Mouse (Mus musculus) gastrocnemius, postnatal 36 days (tissue): Measurements from ENCODE around the gene Folh1. TPM values are rescaled to one million over a fixed set of nuclear protein-coding genes. Genes with fewer than 3 reads are reported as not detected.
"Not testable (repeated sequence)": the region's sequence is repeated elsewhere in the genome, so short reads cannot be mapped to it uniquely, and the experiment has no call there.

Source experiments
- DNase-seq, 2 experiments: peaks; one replicate each; pipeline ENCODE4 v3.0.0; 2022
- intact Hi-C: fragments of 180-260 bp; cut with DNase I; formaldehyde crosslinking; loops from one replicate; pipeline ENCODE4 v1.15.1; 2025
- long read RNA-seq, 2 experiments: library from polyadenylated mRNA; stranded (forward); transcript quantifications; one replicate each; pipeline ENCODE4 v2.0.0; 2021
- total RNA-seq, 2 experiments: library from RNA; stranded (reverse); gene quantifications; 2 replicates each; pipeline ENCODE4 v1.2.3; 2021

Gene Folh1
- not detected for total RNA-seq
- long read RNA-seq, experiment 1, result 0 reads
- long read RNA-seq, experiment 2, result 0 reads

GRCm38 (mm10) chr7:86775617-86776325, at the start of gene Folh1:
Gene Folh1 (minus strand): TSS chr7:86775943.
- intact Hi-C loops, result no loop called here
- no peak for DNase-seq

GRCm38 (mm10) chr7:86816466-86816865, 40.7 kb upstream of the Folh1 start:
- no peak for DNase-seq
- intact Hi-C loops, result no loop called here

- intact Hi-C loops, DNase-seq: not testable (repeated sequence)
Observed at GRCm38 (mm10) chr7:86815716-86816115, 40.0 kb upstream of the Folh1 start.

GRCm38 (mm10) chr7:86815241-86815640, 39.5 kb upstream of the Folh1 start:
- intact Hi-C loops, DNase-seq: not testable (repeated sequence)

GRCm38 (mm10) chr7:86794727-86795126, 19.0 kb upstream of the Folh1 start, which contains the start of gene Vmn2r77:
Gene Vmn2r77 (plus strand): TSS chr7:86795027.
- intact Hi-C loops, result no loop called here
- DNase-seq, result no peak

GRCm38 (mm10) chr7:86771621-86772020, 4.1 kb downstream of the Folh1 start:
- no peak for DNase-seq
- intact Hi-C loops, result no loop called here

- no peak for DNase-seq
- intact Hi-C loops, result no loop called here
Observed at GRCm38 (mm10) chr7:86764628-86765027, 11.1 kb downstream of the Folh1 start.

- DNase-seq, result no peak
- intact Hi-C loops, result no loop called here
Observed at GRCm38 (mm10) chr7:86760751-86761150, 15.0 kb downstream of the Folh1 start.

- intact Hi-C loops, result no loop called here
- DNase-seq, result no peak
Observed at GRCm38 (mm10) chr7:86725013-86725412, 50.7 kb downstream of the Folh1 start.

- intact Hi-C loops, result no loop called here
Observed at GRCm38 (mm10) chr7:86688030-86688429, 87.7 kb downstream of the Folh1 start, which contains the start of gene Olfr292. Gene Olfr292 (plus strand): TSS chr7:86688330.

More at GRCm38 (mm10) chr7:86688030-86688429, 87.7 kb downstream of the Folh1 start, which contains the start of gene Olfr292:
- DNase-seq, result no peak

Other genes starting within 250 kb of the Folh1 start
- gene Olfr295, start 192.1 kb downstream of the Folh1 start, total RNA-seq, result not detected
- not detected for gene Olfr294, start 159.3 kb downstream of the Folh1 start, total RNA-seq
- not detected for gene Olfr293, start 126.9 kb downstream of the Folh1 start, total RNA-seq
- not detected for gene Olfr292, start 87.6 kb downstream of the Folh1 start, total RNA-seq
- not detected for gene Vmn2r77, start 19.1 kb upstream of the Folh1 start, total RNA-seq
- gene Vmn2r78, start 139.2 kb upstream of the Folh1 start, total RNA-seq, result not detected
- gene Vmn2r79, start 220.2 kb upstream of the Folh1 start, total RNA-seq, result not detected